Mouse (Mus musculus): ENCODE data around the gene Atr.
"Not testable (repeated sequence)": the region's sequence is repeated elsewhere in the genome, so short reads cannot be mapped to it uniquely, and the experiment has no call there.

Atr gene

GRCm38 (mm10) chr9:95932855-95933254, 75.5 kb downstream of the Atr start:
- peak; percentile 11 for DNase-seq (ENCODE audit: low read depth, low spot score)

- DNase-seq (ENCODE audit: low read depth, low spot score): no peak
Measured at GRCm38 (mm10) chr9:95953658-95954057, 96.3 kb downstream of the Atr start.

DNA sequence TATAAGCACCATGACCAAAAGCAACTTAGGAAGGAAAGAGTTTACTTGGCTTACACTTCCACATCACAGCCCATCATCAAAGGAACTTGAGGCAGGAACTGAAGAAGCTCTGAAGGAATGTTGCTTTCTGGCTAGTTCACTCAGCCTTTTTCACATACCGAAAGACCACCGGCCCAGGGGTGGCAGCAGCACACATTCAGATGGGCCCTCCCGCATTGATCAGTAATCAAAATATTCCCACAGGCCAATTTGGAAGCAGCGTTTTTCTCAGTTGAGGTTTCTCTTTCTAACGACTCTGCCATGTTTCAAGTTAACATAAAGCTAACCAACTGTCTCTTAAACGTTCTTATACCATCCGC, 96.8 kb downstream of the Atr start:
- DNase-seq (ENCODE audit: low read depth, low spot score): no peak

GRCm38 (mm10) chr9:95954585-95955461, 97.4 kb downstream of the Atr start, which contains the start of gene Xrn1:
TSS of gene Xrn1 (plus strand) at chr9:95954760.
- DNase-seq (ENCODE audit: low read depth, low spot score): peak; percentile 90

DNA sequence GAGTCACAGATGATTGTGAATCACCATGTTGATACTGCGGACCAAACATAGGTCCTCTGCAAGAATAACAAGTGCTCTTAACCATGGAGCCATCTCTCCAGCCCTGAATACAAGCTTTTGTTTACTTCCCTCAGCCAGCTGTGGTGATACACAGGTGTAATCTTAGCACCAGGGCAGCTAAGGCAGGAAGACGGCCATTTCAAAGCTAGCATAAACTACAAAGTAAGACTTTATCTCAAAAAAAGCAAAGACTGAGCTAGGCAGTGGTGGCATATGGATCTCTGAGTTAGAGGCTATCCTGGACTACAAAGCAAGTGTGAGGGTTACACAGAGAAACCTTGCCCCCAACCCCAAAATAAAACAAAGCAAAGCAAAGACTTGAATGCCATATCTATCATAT, 100.2 kb downstream of the Atr start:
- DNase-seq (ENCODE audit: low read depth, low spot score): no peak

GRCm38 (mm10) chr9:95958041-95958730, 100.8 kb downstream of the Atr start:
- no peak for DNase-seq (ENCODE audit: low read depth, low spot score)

GRCm38 (mm10) chr9:95958731-95959105, 101.3 kb downstream of the Atr start:
- DNase-seq (ENCODE audit: low read depth, low spot score): not testable (repeated sequence)

DNA sequence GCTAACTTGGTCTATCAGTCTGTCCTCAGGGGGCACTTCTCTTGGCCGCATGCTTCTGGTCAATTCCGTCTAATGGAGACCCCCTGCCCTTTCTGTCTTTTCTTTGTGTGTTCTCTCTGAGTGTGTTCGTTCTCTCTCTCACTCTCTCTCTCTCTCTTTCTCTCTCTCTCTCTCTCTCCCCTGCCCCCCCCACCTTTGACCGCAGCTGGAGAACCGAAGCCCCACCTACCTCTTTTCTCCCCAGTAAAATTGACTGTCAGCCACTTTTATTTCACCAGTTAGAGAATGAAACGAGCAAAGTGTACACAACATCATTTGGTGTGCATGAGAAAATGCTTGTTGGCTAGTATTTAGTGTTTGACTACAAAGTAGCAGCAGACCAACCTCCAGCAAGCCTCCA, 101.8 kb downstream of the Atr start:
- DNase-seq (ENCODE audit: low read depth, low spot score): no peak

GRCm38 (mm10) chr9:95959732-95960428, 102.5 kb downstream of the Atr start:
- no peak for DNase-seq (ENCODE audit: low read depth, low spot score)

DNA sequence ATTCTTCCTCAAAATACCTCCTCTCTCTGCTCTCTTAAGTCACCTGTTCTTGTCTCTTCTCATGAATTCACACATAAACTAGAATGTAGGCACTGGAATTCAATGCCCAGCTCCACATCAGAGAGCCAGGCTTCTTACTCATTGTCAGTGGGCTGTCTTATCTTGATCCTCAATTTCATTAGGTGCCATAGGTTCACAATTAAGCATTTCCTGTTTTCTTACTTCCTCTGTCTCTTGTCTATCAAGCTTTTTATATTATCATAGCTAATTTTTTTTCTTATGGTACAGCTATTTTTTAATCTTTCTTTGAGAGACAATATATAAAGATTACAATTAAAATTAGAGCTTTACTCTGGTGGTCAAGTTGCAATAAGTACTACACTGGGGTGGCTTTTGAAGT, 103.7 kb downstream of the Atr start:
- no peak for DNase-seq (ENCODE audit: low read depth, low spot score)

DNA sequence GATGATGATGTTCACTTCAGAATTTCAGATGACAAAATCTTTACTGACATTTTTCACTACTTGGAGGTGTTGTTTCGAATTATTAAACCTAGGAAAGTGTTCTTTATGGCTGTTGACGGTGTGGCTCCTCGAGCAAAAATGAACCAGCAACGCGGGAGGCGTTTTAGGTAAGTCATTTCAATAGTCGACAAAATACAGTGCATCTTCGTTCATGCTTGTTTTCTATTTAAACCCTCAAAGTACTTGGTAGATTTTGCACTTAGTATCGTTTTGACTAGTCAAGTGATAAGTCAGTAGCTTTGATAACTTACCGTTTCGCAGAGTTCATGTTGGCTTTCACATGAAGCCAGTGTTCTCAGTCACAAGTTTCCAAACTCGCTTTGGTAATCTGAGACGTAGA, 106.6 kb downstream of the Atr start:
- no peak for DNase-seq (ENCODE audit: low read depth, low spot score)

GRCm38 (mm10) chr9:95978279-95978678, 120.9 kb downstream of the Atr start:
- DNase-seq (ENCODE audit: low read depth, low spot score): no peak

DNA sequence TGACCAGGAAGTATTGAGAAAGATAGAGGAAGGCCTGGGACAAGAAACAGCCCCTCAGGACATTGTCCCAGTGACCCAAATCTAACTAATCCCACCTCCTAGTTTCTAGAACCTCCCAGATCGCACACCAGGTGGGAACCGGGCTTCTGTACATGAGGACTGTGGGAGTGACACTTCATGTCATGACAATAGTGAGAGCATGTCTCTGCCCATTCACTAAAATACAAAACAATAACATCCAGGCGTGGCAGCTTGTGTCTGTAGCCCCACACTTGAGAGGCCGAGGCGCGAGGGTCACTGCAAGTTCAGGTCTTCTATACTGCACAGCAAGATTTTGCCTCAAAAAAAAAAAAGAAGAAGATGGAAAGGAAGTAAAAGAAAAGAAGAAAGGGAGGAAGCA, 122.5 kb downstream of the Atr start:
- DNase-seq (ENCODE audit: low read depth, low spot score): no peak

- no peak for DNase-seq (ENCODE audit: low read depth, low spot score)
Measured at GRCm38 (mm10) chr9:95992255-95992654, 134.9 kb downstream of the Atr start.

Data from WW6 (cell line).